26 mouse cellular contexts compared by ENCODE assay signal in the genomic region with DNA sequence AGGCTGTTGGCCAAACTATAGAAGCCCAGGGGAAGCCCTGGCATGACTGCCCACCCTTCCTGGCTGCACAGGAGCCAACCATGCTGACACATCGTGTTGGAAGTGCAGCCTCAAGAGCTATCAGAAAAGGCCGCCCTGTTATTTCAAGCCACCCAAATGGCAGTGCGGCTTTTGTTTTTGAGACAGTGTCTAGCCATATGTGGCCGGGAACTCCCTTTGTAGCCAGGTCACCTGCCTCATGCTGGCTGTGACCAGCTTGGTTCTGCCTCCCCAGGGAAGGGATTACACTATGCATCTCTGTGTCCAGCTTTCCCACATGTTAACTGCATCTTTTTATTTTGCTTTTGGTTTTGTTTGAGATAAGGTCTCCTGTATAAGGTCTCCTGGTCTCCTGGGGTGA.
"Had no signal": no experiment of that assay in that cellular context is flagged by ENCODE, and none has a peak within 500 bp of the region (broad histone marks: within the 10 kb centered on the region; RNA-seq: fewer than 3 reads in every experiment).

No protein-coding gene starts in this region.

- H3K9me3 ChIP-seq: embryonic facial prominence, embryonic 10.5 days; embryonic facial prominence, embryonic 12.5 days; embryonic facial prominence, embryonic 13.5 days; embryonic facial prominence, embryonic 15.5 days; forebrain, embryonic 10.5 days; forebrain, embryonic 12.5 days; forebrain, embryonic 13.5 days; forebrain, embryonic 15.5 days had no signal

- H3K4me2 ChIP-seq: embryonic facial prominence, embryonic 12.5 days; embryonic facial prominence, embryonic 13.5 days; embryonic facial prominence, embryonic 15.5 days; forebrain, embryonic 12.5 days; forebrain, embryonic 13.5 days; forebrain, embryonic 15.5 days had no signal

- ATAC-seq: forebrain, embryonic 13.5 days; forebrain, embryonic 14.5 days; forebrain, embryonic 15.5 days; forebrain, embryonic 16.5 days; forebrain, postnatal 0 days had no signal

- H3K4me1 ChIP-seq: forebrain, embryonic 12.5 days; forebrain, embryonic 13.5 days; forebrain, embryonic 15.5 days had no signal

- H3K9ac ChIP-seq: embryonic facial prominence, embryonic 12.5 days; embryonic facial prominence, embryonic 13.5 days; embryonic facial prominence, embryonic 15.5 days; forebrain, embryonic 12.5 days; forebrain, embryonic 13.5 days; forebrain, embryonic 15.5 days; forebrain, postnatal 0 days had no signal

- H3K36me3 ChIP-seq: embryonic facial prominence, embryonic 10.5 days; embryonic facial prominence, embryonic 12.5 days; embryonic facial prominence, embryonic 13.5 days; embryonic facial prominence, embryonic 15.5 days; forebrain, embryonic 10.5 days; forebrain, embryonic 12.5 days; forebrain, embryonic 15.5 days had no signal

- DNase-seq: cerebellum, adult 8-10 months; cerebellum, adult 9-10 months; cerebellum, adult 9-11 months; cerebellum, postnatal 10 days; cerebellum, postnatal 14 days; cerebellum, postnatal 25 days; cerebellum, postnatal 36 days; embryo, embryonic 11 days; forebrain, postnatal 0 days; gastrocnemius, adult 2 months; gastrocnemius, postnatal 10 days; gastrocnemius, postnatal 14 days; gastrocnemius, postnatal 25 days; gastrocnemius, postnatal 36 days; heart, adult 2 months had no signal

- H3K27ac ChIP-seq: embryonic facial prominence, embryonic 10.5 days; embryonic facial prominence, embryonic 12.5 days; embryonic facial prominence, embryonic 13.5 days; embryonic facial prominence, embryonic 15.5 days; forebrain, embryonic 10.5 days; forebrain, embryonic 12.5 days; forebrain, embryonic 13.5 days; forebrain, embryonic 15.5 days; gastrocnemius, adult 2 months; heart, adult 2 months had no signal

- H3K27me3 ChIP-seq: embryonic facial prominence, embryonic 12.5 days; embryonic facial prominence, embryonic 13.5 days; embryonic facial prominence, embryonic 15.5 days; forebrain, embryonic 12.5 days; forebrain, embryonic 13.5 days; forebrain, embryonic 15.5 days had no signal

- H3K4me3 ChIP-seq: embryonic facial prominence, embryonic 10.5 days; embryonic facial prominence, embryonic 12.5 days; embryonic facial prominence, embryonic 13.5 days; embryonic facial prominence, embryonic 15.5 days; erythroblast, embryonic 14.5 days; forebrain, embryonic 10.5 days; forebrain, embryonic 12.5 days; forebrain, embryonic 13.5 days; forebrain, embryonic 15.5 days; gastrocnemius, adult 2 months; heart, adult 2 months had no signal
